ENCODE assay signal across 24 mouse cellular contexts in the genomic region with DNA sequence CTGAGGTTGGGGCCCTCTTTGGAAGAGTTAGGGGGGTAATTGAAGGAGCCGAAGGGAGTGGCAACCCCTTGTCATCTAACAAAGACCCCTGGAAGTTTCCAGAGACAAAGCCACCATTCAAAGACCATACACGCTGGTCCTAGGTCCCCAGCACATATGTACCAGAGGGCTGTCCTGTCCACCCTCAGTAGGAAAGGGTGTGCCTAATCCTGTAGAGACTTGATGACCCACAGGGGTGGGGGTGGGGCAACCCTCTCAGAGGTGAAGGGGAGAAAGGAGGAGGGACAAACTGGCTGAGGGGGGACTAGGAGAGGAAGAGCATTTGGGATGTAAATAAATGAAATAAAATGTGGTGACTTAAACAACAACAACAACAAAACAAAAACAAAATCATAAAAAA.
"Had no signal": no experiment of that assay in that cellular context is flagged by ENCODE, and none has a peak within 500 bp of the region (broad histone marks: within the 10 kb centered on the region; RNA-seq: fewer than 3 reads in every experiment).

No protein-coding gene starts in this region.

- H3K9me3 ChIP-seq: heart, embryonic 12.5 days; hindbrain, embryonic 10.5 days; hindbrain, embryonic 12.5 days; intestine, embryonic 15.5 days; limb, embryonic 12.5 days had no signal

- H3K4me1 ChIP-seq: heart, embryonic 12.5 days; hindbrain, embryonic 12.5 days; intestine, embryonic 15.5 days had no signal

- H3K4me2 ChIP-seq: heart, embryonic 12.5 days; hindbrain, embryonic 12.5 days; hindbrain, embryonic 14.5 days; intestine, embryonic 15.5 days; limb, embryonic 12.5 days; liver, embryonic 11.5 days had no signal

- H3K27me3 ChIP-seq: heart, embryonic 12.5 days; hindbrain, embryonic 12.5 days; intestine, embryonic 15.5 days; limb, embryonic 12.5 days had no signal

- DNase-seq: gastrocnemius, adult 2 months; gastrocnemius, postnatal 10 days; gastrocnemius, postnatal 25 days; heart, adult 18-20 months; heart, postnatal 10 days; heart, postnatal 4 days; kidney, adult 18-20 months; kidney, adult 8-10 months; kidney, postnatal 10 days; kidney, postnatal 25 days; kidney, postnatal 4 days; liver had no signal

- H3K4me3 ChIP-seq: gastrocnemius, adult 2 months; heart, embryonic 12.5 days; hindbrain, embryonic 10.5 days; hindbrain, embryonic 12.5 days; intestine, embryonic 15.5 days; layer of hippocampus, adult 2 months; left cerebral cortex, adult 2 months; limb, embryonic 12.5 days had no signal

- H3K27ac ChIP-seq: gastrocnemius, adult 2 months; hindbrain, embryonic 10.5 days; hindbrain, embryonic 12.5 days; hindbrain, embryonic 14.5 days; intestine, embryonic 15.5 days; layer of hippocampus, adult 2 months; left cerebral cortex, adult 2 months; limb, embryonic 12.5 days had no signal

- H3K9ac ChIP-seq: heart, embryonic 12.5 days; hindbrain, embryonic 12.5 days; hindbrain, embryonic 14.5 days; intestine, embryonic 15.5 days; limb, embryonic 12.5 days had no signal

- ATAC-seq: hindbrain, embryonic 16.5 days; inflammation-experienced regulatory T-cells, adult 6 months; intestine, embryonic 15.5 days; intestine, postnatal 0 days had no signal

- H3K36me3 ChIP-seq: heart, embryonic 12.5 days; hindbrain, embryonic 10.5 days; hindbrain, embryonic 12.5 days; intestine, embryonic 15.5 days; limb, embryonic 12.5 days had no signal
